Mouse (Mus musculus) liver, embryonic 14.5 days (tissue): Measurements from ENCODE around the gene Col6a6.

Source experiments
- CTCF ChIP-seq: IDR thresholded peaks from 2 replicates; pipeline ENCODE4 v1.5.1; 2016; ENCODE audit warnings: antibody characterized with exemption, low read depth, control low read depth
- EP300 ChIP-seq: IDR thresholded peaks from 2 replicates; pipeline ENCODE4 v1.6.1; 2016; ENCODE audit warnings: antibody characterized with exemption, low read depth

DNA sequence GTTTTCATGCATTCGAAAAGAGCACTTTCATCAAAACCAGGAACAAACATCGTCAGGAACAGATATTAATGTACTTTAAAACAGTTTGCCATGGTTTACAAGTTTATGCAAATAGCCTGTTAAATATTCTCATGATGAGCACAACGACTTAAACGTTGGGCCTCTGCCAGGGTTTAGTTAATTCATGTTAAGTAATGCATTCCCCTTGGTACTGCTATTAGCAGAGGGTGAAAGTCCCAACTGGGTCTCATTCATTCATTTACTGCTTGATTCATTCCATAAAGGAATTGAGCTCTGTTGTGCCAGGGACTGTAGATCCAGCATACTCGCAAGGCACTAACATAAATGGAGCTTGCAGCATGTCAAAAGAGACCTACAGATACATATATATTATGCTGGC, 92.8 kb downstream of the Col6a6 start:
- no peak for TF ChIP-seq CTCF
- TF ChIP-seq EP300 = no peak
